Mouse (Mus musculus): Measurements from ENCODE around the gene Mcam. TPM values are rescaled to one million over a fixed set of nuclear protein-coding genes. Genes with fewer than 3 reads are reported as not detected.

Gene Mcam
- polyA plus RNA-seq, 1 experiment, result 57.6 TPM

DNA sequence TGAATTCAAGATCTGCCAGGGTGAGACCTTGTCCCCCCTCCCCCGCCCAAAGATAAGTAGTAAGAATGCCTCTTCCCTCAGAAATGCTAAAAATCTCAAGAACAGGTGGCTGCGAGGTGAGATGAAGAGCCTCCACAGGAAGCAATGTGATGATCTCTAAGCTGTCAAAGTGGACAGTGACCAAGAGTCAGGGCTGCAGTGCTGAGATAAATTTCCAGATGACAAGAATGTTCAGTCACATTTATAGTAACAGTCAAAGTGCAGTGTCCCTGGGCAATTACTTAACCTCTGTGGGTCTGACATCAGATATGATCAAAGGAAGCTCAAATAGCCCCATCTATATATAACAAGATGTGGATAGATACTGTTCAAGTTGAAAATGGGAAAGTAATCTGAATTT, 43.1 kb downstream of the Mcam start:
- H3K4me3 ChIP-seq (ENCODE audit: low read depth, low read length), result no peak overlapping the region
- peaks cover 3% of the 10 kb centered on the region for H3K36me3 ChIP-seq (ENCODE audit: control insufficient read depth, insufficient read depth, low read length, poor library complexity, severe bottlenecking)
- TF ChIP-seq EP300 (IDR thresholded peaks at IDR 0.05; ENCODE audit: insufficient read depth, low read depth, low read length) (no peak), CTCF (IDR thresholded peaks at IDR 0.05; ENCODE audit: low read depth, low read length) (no peak), POLR2A (IDR thresholded peaks at IDR 0.05; ENCODE audit: insufficient read depth, low read length) (no peak)
- H3K9ac ChIP-seq (ENCODE audit: low read depth, poor library complexity, severe bottlenecking), result no peak overlapping the region
- no peaks in the 10 kb centered on the region for H3K4me1 ChIP-seq (ENCODE audit: control insufficient read depth, insufficient read depth, low read length)
- H3K27me3 ChIP-seq (ENCODE audit: control insufficient read depth, insufficient read depth, low read length, poor library complexity, severe bottlenecking), result no peaks in the 10 kb centered on the region
- no peaks in the 10 kb centered on the region for H3K9me3 ChIP-seq (replicated peaks; ENCODE audit: control insufficient read depth, insufficient read depth, low read length, poor library complexity, severe bottlenecking)
- no peak overlapping the region for H3K27ac ChIP-seq (ENCODE audit: insufficient read depth, low read length)

DNA sequence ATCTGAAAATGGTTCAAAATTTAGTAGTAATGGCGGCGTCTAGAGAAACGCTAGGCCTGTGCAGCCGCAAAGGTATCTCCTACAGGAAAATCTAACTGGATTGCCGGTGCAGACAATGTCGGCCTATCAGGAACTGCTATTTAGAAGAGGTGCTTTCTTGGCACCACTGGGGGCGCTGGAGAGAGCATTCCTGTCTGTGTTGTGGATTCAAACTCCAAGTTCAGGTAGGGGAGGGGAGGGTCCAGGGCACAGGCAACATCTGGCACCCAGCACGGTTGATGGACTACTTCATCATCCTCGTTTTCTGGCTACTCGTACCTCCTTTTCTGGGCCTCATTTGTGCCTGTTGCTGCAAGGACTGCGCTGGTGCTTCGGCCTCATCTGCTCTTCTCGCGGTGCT, 44.1 kb downstream of the Mcam start:
- peak overlapping the region; percentile 78 for H3K9ac ChIP-seq (ENCODE audit: low read depth, poor library complexity, severe bottlenecking)
- H3K27me3 ChIP-seq (ENCODE audit: control insufficient read depth, insufficient read depth, low read length, poor library complexity, severe bottlenecking), result no peaks in the 10 kb centered on the region
- peak; percentile 64 for TF ChIP-seq CTCF (IDR thresholded peaks at IDR 0.05; ENCODE audit: low read depth, low read length)
- TF ChIP-seq EP300 (IDR thresholded peaks at IDR 0.05; ENCODE audit: insufficient read depth, low read depth, low read length), result no peak
- TF ChIP-seq POLR2A (IDR thresholded peaks at IDR 0.05; ENCODE audit: insufficient read depth, low read length), result peak; percentile 37
- no peaks in the 10 kb centered on the region for H3K9me3 ChIP-seq (replicated peaks; ENCODE audit: control insufficient read depth, insufficient read depth, low read length, poor library complexity, severe bottlenecking)
- peak overlapping the region; percentile 74 for H3K27ac ChIP-seq (ENCODE audit: insufficient read depth, low read length)
- H3K4me1 ChIP-seq (ENCODE audit: control insufficient read depth, insufficient read depth, low read length), result no peaks in the 10 kb centered on the region
- no peaks in the 10 kb centered on the region for H3K36me3 ChIP-seq (ENCODE audit: control insufficient read depth, insufficient read depth, low read length, poor library complexity, severe bottlenecking)
- peak overlapping the region; percentile 81 for H3K4me3 ChIP-seq (ENCODE audit: low read depth, low read length)

DNA sequence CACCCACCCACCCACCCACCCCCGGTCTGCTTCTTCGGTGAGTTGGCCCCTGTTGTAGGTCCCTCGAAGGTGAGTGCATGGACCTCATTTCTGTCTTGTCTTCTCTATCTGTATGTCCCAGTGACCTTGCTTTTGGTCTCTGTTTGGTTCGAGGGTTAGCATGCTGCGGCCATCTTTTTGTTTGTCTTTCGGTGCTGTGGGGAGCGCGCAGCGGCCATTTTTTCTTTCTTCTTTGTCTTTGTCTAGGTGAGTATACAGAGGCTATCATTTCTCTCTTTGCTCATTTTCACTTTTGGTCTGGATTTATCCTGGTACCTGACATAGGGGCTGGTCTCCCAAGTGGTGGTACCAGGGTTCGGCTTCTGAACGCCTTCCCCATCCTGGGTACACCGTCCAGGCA, 44.5 kb downstream of the Mcam start:
- no peaks in the 10 kb centered on the region for H3K27me3 ChIP-seq (ENCODE audit: control insufficient read depth, insufficient read depth, low read length, poor library complexity, severe bottlenecking)
- H3K4me1 ChIP-seq (ENCODE audit: control insufficient read depth, insufficient read depth, low read length), result no peaks in the 10 kb centered on the region
- no peaks in the 10 kb centered on the region for H3K36me3 ChIP-seq (ENCODE audit: control insufficient read depth, insufficient read depth, low read length, poor library complexity, severe bottlenecking)
- no peaks in the 10 kb centered on the region for H3K9me3 ChIP-seq (replicated peaks; ENCODE audit: control insufficient read depth, insufficient read depth, low read length, poor library complexity, severe bottlenecking)
- H3K9ac ChIP-seq (ENCODE audit: low read depth, poor library complexity, severe bottlenecking), result peak overlapping the region; percentile 78
- H3K27ac ChIP-seq (ENCODE audit: insufficient read depth, low read length), result peak overlapping the region; percentile 74
- no peak for TF ChIP-seq CTCF (IDR thresholded peaks at IDR 0.05; ENCODE audit: low read depth, low read length)
- no peak for TF ChIP-seq POLR2A (IDR thresholded peaks at IDR 0.05; ENCODE audit: insufficient read depth, low read length)
- no peak for TF ChIP-seq EP300 (IDR thresholded peaks at IDR 0.05; ENCODE audit: insufficient read depth, low read depth, low read length)
- peak overlapping the region; percentile 81 for H3K4me3 ChIP-seq (ENCODE audit: low read depth, low read length)

DNA sequence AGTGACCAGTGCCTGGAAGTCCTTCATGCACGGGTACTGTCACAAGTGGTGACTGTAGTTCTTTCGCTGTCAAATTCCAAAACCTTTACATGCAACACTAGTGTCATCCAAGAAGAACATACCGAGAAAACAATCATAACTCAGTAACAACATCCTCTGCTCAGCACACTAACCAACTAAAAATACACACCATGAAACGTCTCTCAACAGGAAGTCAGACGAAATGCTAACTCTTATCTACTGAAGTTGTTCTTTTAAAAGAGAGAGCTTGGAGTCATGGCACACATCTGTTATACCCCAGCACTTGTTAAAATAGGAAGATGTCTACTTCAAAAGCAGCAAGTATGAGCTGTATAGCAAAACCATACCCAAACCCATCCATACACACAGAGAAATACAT, 47.3 kb downstream of the Mcam start:
- Histone ChIP-seq H3K4me1 (ENCODE audit: control insufficient read depth, insufficient read depth, low read length) (no peaks in the 10 kb centered on the region), H3K36me3 (ENCODE audit: control insufficient read depth, insufficient read depth, low read length, poor library complexity, severe bottlenecking) (no peaks in the 10 kb centered on the region), H3K9ac (ENCODE audit: low read depth, poor library complexity, severe bottlenecking) (no peak overlapping the region), H3K27ac (ENCODE audit: insufficient read depth, low read length) (no peak overlapping the region), H3K27me3 (ENCODE audit: control insufficient read depth, insufficient read depth, low read length, poor library complexity, severe bottlenecking) (no peaks in the 10 kb centered on the region), H3K9me3 (replicated peaks; ENCODE audit: control insufficient read depth, insufficient read depth, low read length, poor library complexity, severe bottlenecking) (no peaks in the 10 kb centered on the region), H3K4me3 (ENCODE audit: low read depth, low read length) (no peak overlapping the region)
- TF ChIP-seq CTCF (IDR thresholded peaks at IDR 0.05; ENCODE audit: low read depth, low read length), result no peak
- TF ChIP-seq EP300 (IDR thresholded peaks at IDR 0.05; ENCODE audit: insufficient read depth, low read depth, low read length), result no peak
- no peak for TF ChIP-seq POLR2A (IDR thresholded peaks at IDR 0.05; ENCODE audit: insufficient read depth, low read length)

DNA sequence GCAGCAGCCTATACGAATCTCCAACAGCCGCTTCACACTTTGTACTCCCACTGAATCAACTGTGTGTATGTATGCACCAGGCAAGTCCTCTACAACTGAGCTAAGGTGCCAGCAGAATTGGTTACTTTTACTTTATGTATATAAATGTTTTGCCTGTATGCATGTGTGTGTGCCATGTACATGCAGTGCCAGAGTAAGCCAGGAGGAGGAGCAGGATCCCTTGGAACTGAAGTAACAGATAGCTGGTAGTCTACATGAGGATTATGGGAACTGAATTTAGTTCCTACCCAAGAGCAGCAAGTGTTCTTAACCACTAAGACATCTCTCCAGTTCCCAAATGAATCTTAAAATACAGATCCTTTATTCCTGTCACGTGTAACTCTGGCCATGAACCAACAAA, 48.0 kb downstream of the Mcam start:
- Histone ChIP-seq H3K4me1 (ENCODE audit: control insufficient read depth, insufficient read depth, low read length) (no peaks in the 10 kb centered on the region), H3K9ac (ENCODE audit: low read depth, poor library complexity, severe bottlenecking) (no peak overlapping the region)

DNA sequence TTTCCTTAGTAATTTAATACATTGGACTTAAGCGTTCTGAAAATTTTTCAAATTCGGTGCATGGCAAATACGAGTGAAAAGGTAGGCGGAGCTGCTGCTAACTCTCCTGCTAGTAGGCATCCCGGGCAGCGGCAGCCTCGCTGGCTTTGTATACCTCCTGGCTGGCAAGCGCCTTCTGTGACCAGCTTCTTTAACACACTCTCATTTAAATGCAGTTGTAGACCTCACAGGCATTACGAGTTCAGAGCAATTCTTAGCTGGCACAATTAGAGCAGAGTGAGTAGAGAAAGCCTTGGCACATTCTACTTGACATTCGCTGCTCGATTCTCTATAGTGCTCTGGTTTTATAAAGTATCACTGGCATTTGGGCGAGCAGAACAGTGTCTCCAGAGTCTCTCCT, 54.0 kb downstream of the Mcam start:
- Histone ChIP-seq H3K9ac (ENCODE audit: low read depth, poor library complexity, severe bottlenecking) (no peak overlapping the region), H3K27me3 (ENCODE audit: control insufficient read depth, insufficient read depth, low read length, poor library complexity, severe bottlenecking) (no peaks in the 10 kb centered on the region), H3K36me3 (ENCODE audit: control insufficient read depth, insufficient read depth, low read length, poor library complexity, severe bottlenecking) (peaks cover 7% of the 10 kb centered on the region; the same call in 1 of the 2 replicates), H3K4me3 (ENCODE audit: low read depth, low read length) (no peak overlapping the region), H3K9me3 (replicated peaks; ENCODE audit: control insufficient read depth, insufficient read depth, low read length, poor library complexity, severe bottlenecking) (no peaks in the 10 kb centered on the region), H3K4me1 (ENCODE audit: control insufficient read depth, insufficient read depth, low read length) (no peaks in the 10 kb centered on the region), H3K27ac (ENCODE audit: insufficient read depth, low read length) (no peak overlapping the region)
- no peak for TF ChIP-seq CTCF (IDR thresholded peaks at IDR 0.05; ENCODE audit: low read depth, low read length)
- no peak for TF ChIP-seq POLR2A (IDR thresholded peaks at IDR 0.05; ENCODE audit: insufficient read depth, low read length)
- TF ChIP-seq EP300 (IDR thresholded peaks at IDR 0.05; ENCODE audit: insufficient read depth, low read depth, low read length), result no peak

More for the DNA sequence above, 48.0 kb downstream of the Mcam start:
- Histone ChIP-seq H3K27ac (ENCODE audit: insufficient read depth, low read length) (no peak overlapping the region), H3K27me3 (ENCODE audit: control insufficient read depth, insufficient read depth, low read length, poor library complexity, severe bottlenecking) (no peaks in the 10 kb centered on the region), H3K4me3 (ENCODE audit: low read depth, low read length) (no peak overlapping the region), H3K9me3 (replicated peaks; ENCODE audit: control insufficient read depth, insufficient read depth, low read length, poor library complexity, severe bottlenecking) (no peaks in the 10 kb centered on the region), H3K36me3 (ENCODE audit: control insufficient read depth, insufficient read depth, low read length, poor library complexity, severe bottlenecking) (no peaks in the 10 kb centered on the region)
- TF ChIP-seq EP300 (IDR thresholded peaks at IDR 0.05; ENCODE audit: insufficient read depth, low read depth, low read length), result no peak

Data from ES-Bruce4 (cell line).